Mouse (Mus musculus) thymus, adult 2 months (tissue): ENCODE results near the gene Fbxl19.

Experiments used
- CTCF ChIP-seq: fragments of 200-500 bp; IDR thresholded peaks from 2 replicates; pipeline ENCODE4 v1.5.1; 2012; ENCODE audit warnings: mild to moderate bottlenecking, control low read depth, low read length, moderate library complexity, borderline replicate concordance; ENCODE audit not compliant: control insufficient read depth, poor library complexity, insufficient read depth; ENCODE audit errors: extremely low read depth
- POLR2A ChIP-seq: fragments of 200-500 bp; IDR thresholded peaks from 2 replicates; pipeline ENCODE4 v1.6.1; 2012; ENCODE audit warnings: mild to moderate bottlenecking, low read length, control low read depth, moderate library complexity; ENCODE audit not compliant: control insufficient read depth, poor library complexity, insufficient read depth; ENCODE audit errors: extremely low read depth

DNA sequence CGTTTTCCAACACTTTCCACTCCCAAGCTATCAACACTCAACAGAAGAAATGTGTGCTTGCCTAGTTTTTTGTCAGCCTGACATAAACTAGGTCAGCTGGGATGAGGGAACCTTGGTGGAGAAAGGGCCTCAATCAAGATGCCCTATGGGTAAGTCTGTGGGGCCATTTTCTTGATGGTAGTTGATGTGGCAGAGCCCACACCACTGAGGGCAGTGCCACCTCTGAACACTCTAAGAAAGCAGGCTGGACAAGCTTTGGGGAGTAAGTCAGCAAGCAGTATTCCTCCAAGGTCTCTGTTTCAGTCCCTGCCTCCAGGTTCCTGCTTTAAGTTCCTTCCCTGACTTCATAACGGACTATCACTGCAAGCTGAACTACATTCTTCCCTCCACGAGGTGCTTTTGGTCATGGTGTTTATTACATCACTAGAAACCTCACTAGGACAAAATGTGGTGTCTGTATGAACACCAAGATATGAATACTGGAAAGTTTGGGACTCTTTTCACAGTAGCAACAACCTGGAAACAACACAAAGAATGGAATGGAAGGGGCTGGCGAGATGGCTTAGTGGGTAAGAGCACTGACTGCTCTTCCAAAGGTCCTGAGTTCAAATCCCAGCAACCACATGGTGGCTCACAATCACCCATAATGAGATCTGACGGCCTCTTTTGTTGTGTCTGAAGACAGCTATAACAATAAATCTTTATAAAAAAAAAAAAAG is 34.9 kb upstream of the Fbxl19 start:
- TF ChIP-seq POLR2A (no peak), CTCF (no peak)
